Mouse (Mus musculus): Measurements from ENCODE around the gene Rbm45. TPM values are rescaled to one million over a fixed set of nuclear protein-coding genes. Genes with fewer than 3 reads are reported as not detected.

Rbm45 gene
- polyA plus RNA-seq, 1 experiment = 18.8 TPM

GRCm38 (mm10) chr2:76421411-76421924 is 51.7 kb downstream of the Rbm45 start:
- DNase-seq = no peak
- Histone ChIP-seq H3K27me3 (ENCODE audit: control insufficient read depth, insufficient read depth, low read length) (no peaks in the 10 kb centered on the region), H3K27ac (ENCODE audit: control insufficient read depth, insufficient read depth, low read length) (no peak overlapping the region), H3K36me3 (ENCODE audit: control insufficient read depth, insufficient read depth, low read length) (no peaks in the 10 kb centered on the region), H3K4me3 (ENCODE audit: control insufficient read depth, insufficient read depth, low read length) (no peak overlapping the region), H3K4me1 (replicated peaks; ENCODE audit: control insufficient read depth, insufficient read depth, low read length) (no peaks in the 10 kb centered on the region)
- WGBS = 52% methylated on average over 6 of the region's 6 CpGs
- no peak for TF ChIP-seq CTCF (IDR thresholded peaks at IDR 0.05; ENCODE audit: borderline replicate concordance, control insufficient read depth, extremely low read depth, insufficient read depth, low read length, poor library complexity)
- TF ChIP-seq POLR2A (IDR thresholded peaks at IDR 0.05; ENCODE audit: control insufficient read depth, extremely low read depth, insufficient read depth, low read length, poor library complexity) = no peak

DNA sequence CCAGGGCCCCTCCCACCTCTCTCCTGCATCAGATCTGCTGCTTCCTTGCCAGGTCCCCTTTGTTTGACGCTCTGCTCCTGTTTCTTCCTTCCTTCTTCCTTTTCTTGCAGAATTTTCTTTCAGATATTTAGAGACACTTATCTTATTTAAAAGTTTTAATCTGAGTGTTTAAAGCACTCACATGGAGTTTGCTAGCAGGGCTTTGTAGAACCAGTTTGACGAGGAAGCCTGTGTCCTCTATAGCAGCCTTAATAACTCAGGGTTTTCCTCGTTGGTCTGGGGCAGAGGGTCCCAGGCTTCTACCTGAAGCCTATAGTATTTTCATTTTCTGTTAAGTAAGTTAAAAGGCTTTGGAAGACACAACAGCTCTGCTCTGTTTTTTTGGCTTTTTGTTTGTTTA is 57.0 kb downstream of the Rbm45 start:
- Histone ChIP-seq H3K4me1 (replicated peaks; ENCODE audit: control insufficient read depth, insufficient read depth, low read length) (no peaks in the 10 kb centered on the region), H3K4me3 (ENCODE audit: control insufficient read depth, insufficient read depth, low read length) (no peak overlapping the region), H3K27ac (ENCODE audit: control insufficient read depth, insufficient read depth, low read length) (no peak overlapping the region), H3K36me3 (ENCODE audit: control insufficient read depth, insufficient read depth, low read length) (no peaks in the 10 kb centered on the region), H3K27me3 (ENCODE audit: control insufficient read depth, insufficient read depth, low read length) (no peaks in the 10 kb centered on the region)
- DNase-seq = no peak
- 71% methylated on average over 3 of the region's 3 CpGs for WGBS
- TF ChIP-seq POLR2A (IDR thresholded peaks at IDR 0.05; ENCODE audit: control insufficient read depth, extremely low read depth, insufficient read depth, low read length, poor library complexity) = no peak
- TF ChIP-seq CTCF (IDR thresholded peaks at IDR 0.05; ENCODE audit: borderline replicate concordance, control insufficient read depth, extremely low read depth, insufficient read depth, low read length, poor library complexity) = no peak

DNA sequence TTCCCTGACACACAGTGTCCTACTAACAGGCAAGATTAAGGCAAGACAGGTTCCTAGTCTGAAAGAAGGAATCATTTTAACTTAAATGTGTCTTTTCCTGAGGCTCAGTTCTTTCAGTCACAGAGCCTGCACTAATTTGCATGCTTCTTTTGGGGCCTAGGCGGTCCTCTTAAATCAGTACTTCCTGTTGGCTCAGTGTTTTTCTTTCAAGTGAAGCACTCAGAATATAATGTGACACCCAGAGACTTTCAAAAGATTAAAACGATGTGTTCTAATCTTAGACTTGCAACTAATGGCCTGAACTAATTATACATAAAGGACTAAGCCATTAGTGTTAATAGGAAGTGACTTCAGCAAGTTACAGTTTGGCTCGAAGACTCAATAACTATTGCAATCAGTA is 59.5 kb downstream of the Rbm45 start:
- Histone ChIP-seq H3K4me3 (ENCODE audit: control insufficient read depth, insufficient read depth, low read length) (no peak overlapping the region), H3K27ac (ENCODE audit: control insufficient read depth, insufficient read depth, low read length) (no peak overlapping the region), H3K4me1 (replicated peaks; ENCODE audit: control insufficient read depth, insufficient read depth, low read length) (no peaks in the 10 kb centered on the region), H3K36me3 (ENCODE audit: control insufficient read depth, insufficient read depth, low read length) (no peaks in the 10 kb centered on the region), H3K27me3 (ENCODE audit: control insufficient read depth, insufficient read depth, low read length) (no peaks in the 10 kb centered on the region)
- 57% methylated on average over 3 of the region's 3 CpGs for WGBS
- TF ChIP-seq POLR2A (IDR thresholded peaks at IDR 0.05; ENCODE audit: control insufficient read depth, extremely low read depth, insufficient read depth, low read length, poor library complexity) (no peak), CTCF (IDR thresholded peaks at IDR 0.05; ENCODE audit: borderline replicate concordance, control insufficient read depth, extremely low read depth, insufficient read depth, low read length, poor library complexity) (no peak)
- DNase-seq = no peak

GRCm38 (mm10) chr2:76429855-76430254 is 60.1 kb downstream of the Rbm45 start:
- WGBS = 87% methylated on average over 5 of the region's 5 CpGs
- Histone ChIP-seq H3K27me3 (ENCODE audit: control insufficient read depth, insufficient read depth, low read length) (no peaks in the 10 kb centered on the region), H3K4me1 (replicated peaks; ENCODE audit: control insufficient read depth, insufficient read depth, low read length) (no peaks in the 10 kb centered on the region), H3K4me3 (ENCODE audit: control insufficient read depth, insufficient read depth, low read length) (no peak overlapping the region), H3K36me3 (ENCODE audit: control insufficient read depth, insufficient read depth, low read length) (no peaks in the 10 kb centered on the region), H3K27ac (ENCODE audit: control insufficient read depth, insufficient read depth, low read length) (no peak overlapping the region)
- DNase-seq = no peak
- no peak for TF ChIP-seq POLR2A (IDR thresholded peaks at IDR 0.05; ENCODE audit: control insufficient read depth, extremely low read depth, insufficient read depth, low read length, poor library complexity)
- no peak for TF ChIP-seq CTCF (IDR thresholded peaks at IDR 0.05; ENCODE audit: borderline replicate concordance, control insufficient read depth, extremely low read depth, insufficient read depth, low read length, poor library complexity)

GRCm38 (mm10) chr2:76430539-76430938 is 60.8 kb downstream of the Rbm45 start:
- Histone ChIP-seq H3K27ac (ENCODE audit: control insufficient read depth, insufficient read depth, low read length) (no peak overlapping the region), H3K27me3 (ENCODE audit: control insufficient read depth, insufficient read depth, low read length) (no peaks in the 10 kb centered on the region), H3K36me3 (ENCODE audit: control insufficient read depth, insufficient read depth, low read length) (no peaks in the 10 kb centered on the region), H3K4me3 (ENCODE audit: control insufficient read depth, insufficient read depth, low read length) (no peak overlapping the region), H3K4me1 (replicated peaks; ENCODE audit: control insufficient read depth, insufficient read depth, low read length) (no peaks in the 10 kb centered on the region)
- no peak for DNase-seq
- WGBS = 92% methylated on average over 3 of the region's 3 CpGs
- TF ChIP-seq POLR2A (IDR thresholded peaks at IDR 0.05; ENCODE audit: control insufficient read depth, extremely low read depth, insufficient read depth, low read length, poor library complexity) (no peak), CTCF (IDR thresholded peaks at IDR 0.05; ENCODE audit: borderline replicate concordance, control insufficient read depth, extremely low read depth, insufficient read depth, low read length, poor library complexity) (no peak)

Other genes starting within 250 kb of the Rbm45 start
- gene Pde11a, start 31.2 kb upstream of the Rbm45 start, polyA plus RNA-seq (2012; rRNA removed) = 1.7 and 1.8 TPM in 2 replicates
- not detected in 2 replicates for gene Cyct, start 9.5 kb upstream of the Rbm45 start, polyA plus RNA-seq (2012; rRNA removed)
- gene Osbpl6, start 36.5 kb downstream of the Rbm45 start, polyA plus RNA-seq (2012; rRNA removed) = 6.1 and 7.1 TPM in 2 replicates

Data from thymus, adult 2 months (tissue).